Mouse (Mus musculus): Measurements from ENCODE around the gene Dnmbp.

The Dnmbp gene

GRCm38 (mm10) chr19:43912775-43913486, 27.1 kb downstream of the Dnmbp start:
- CTCF ChIA-PET = no interaction called here

- CTCF ChIA-PET = interaction anchor here (0.7 to 0.8 kb wide), 3 partner anchors 9 to 85 kb away, joined by 4 to 10 read pairs (median 4); no protein-coding TSS in a partner anchor
These were observed 33.5 kb downstream of the Dnmbp start for GRCm38 (mm10) chr19:43906492-43906891.

- CTCF ChIA-PET = interaction anchor here (0.6 kb wide), 1 partner anchor 34 kb away, joined by 3 read pairs; the partner anchor contains the start of gene Dnmbp
These were observed 34.0 kb downstream of the Dnmbp start for GRCm38 (mm10) chr19:43905985-43906384.

- CTCF ChIA-PET = no interaction called here
These were observed 34.9 kb downstream of the Dnmbp start for GRCm38 (mm10) chr19:43905136-43905535.

GRCm38 (mm10) chr19:43904327-43904726, 35.7 kb downstream of the Dnmbp start:
- CTCF ChIA-PET = no interaction called here

- CTCF ChIA-PET = no interaction called here
These were observed 37.1 kb downstream of the Dnmbp start for GRCm38 (mm10) chr19:43902887-43903286.

- CTCF ChIA-PET = no interaction called here
These were observed 39.3 kb downstream of the Dnmbp start for GRCm38 (mm10) chr19:43900690-43901089.

- CTCF ChIA-PET = no interaction called here
These were observed 41.4 kb downstream of the Dnmbp start for GRCm38 (mm10) chr19:43898547-43898946.

- CTCF ChIA-PET = no interaction called here
These were observed 43.5 kb downstream of the Dnmbp start for GRCm38 (mm10) chr19:43896441-43896840.

GRCm38 (mm10) chr19:43895951-43896350, 44.0 kb downstream of the Dnmbp start:
- CTCF ChIA-PET = no interaction called here

GRCm38 (mm10) chr19:43894821-43895220, 45.2 kb downstream of the Dnmbp start:
- CTCF ChIA-PET = no interaction called here

- CTCF ChIA-PET = no interaction called here
These were observed 45.9 kb downstream of the Dnmbp start for GRCm38 (mm10) chr19:43894070-43894469.

GRCm38 (mm10) chr19:43890487-43890886, 49.5 kb downstream of the Dnmbp start:
- CTCF ChIA-PET = no interaction called here

GRCm38 (mm10) chr19:43887725-43888124, 52.3 kb downstream of the Dnmbp start:
- CTCF ChIA-PET = no interaction called here

GRCm38 (mm10) chr19:43887242-43887641, 52.7 kb downstream of the Dnmbp start:
- CTCF ChIA-PET = no interaction called here

GRCm38 (mm10) chr19:43886371-43887099, 53.5 kb downstream of the Dnmbp start:
- CTCF ChIA-PET = no interaction called here

- CTCF ChIA-PET = no interaction called here
These were observed 55.1 kb downstream of the Dnmbp start for GRCm38 (mm10) chr19:43884668-43885498.

- CTCF ChIA-PET = no interaction called here
These were observed 57.0 kb downstream of the Dnmbp start for GRCm38 (mm10) chr19:43882895-43883573.

- CTCF ChIA-PET = no interaction called here
These were observed 58.4 kb downstream of the Dnmbp start for GRCm38 (mm10) chr19:43881615-43882014.

GRCm38 (mm10) chr19:43880420-43880819, 59.6 kb downstream of the Dnmbp start:
- CTCF ChIA-PET = interaction anchor here (0.6 kb wide), 1 partner anchor 207 kb away, joined by 5 read pairs; no protein-coding TSS in a partner anchor

GRCm38 (mm10) chr19:43879401-43880212, 60.4 kb downstream of the Dnmbp start:
- CTCF ChIA-PET = no interaction called here

Data from spleen, embryonic (tissue).